Mouse (Mus musculus) naive thymus-derived CD4-positive, alpha-beta T cell, adult 2 months (primary cell): ENCODE measurements around the gene Xrcc2.
A peak's percentile ranks its signal among the peaks of the same experiment; 100 is the strongest.
"Not testable (repeated sequence)": the region's sequence is repeated elsewhere in the genome, so short reads cannot be mapped to it uniquely, and the experiment has no call there.

Source experiments
- DNase-seq: peaks from one replicate; pipeline ENCODE4 v3.0.0-alpha.2; 2011; ENCODE audit warnings: low read depth

The Xrcc2 gene

DNA sequence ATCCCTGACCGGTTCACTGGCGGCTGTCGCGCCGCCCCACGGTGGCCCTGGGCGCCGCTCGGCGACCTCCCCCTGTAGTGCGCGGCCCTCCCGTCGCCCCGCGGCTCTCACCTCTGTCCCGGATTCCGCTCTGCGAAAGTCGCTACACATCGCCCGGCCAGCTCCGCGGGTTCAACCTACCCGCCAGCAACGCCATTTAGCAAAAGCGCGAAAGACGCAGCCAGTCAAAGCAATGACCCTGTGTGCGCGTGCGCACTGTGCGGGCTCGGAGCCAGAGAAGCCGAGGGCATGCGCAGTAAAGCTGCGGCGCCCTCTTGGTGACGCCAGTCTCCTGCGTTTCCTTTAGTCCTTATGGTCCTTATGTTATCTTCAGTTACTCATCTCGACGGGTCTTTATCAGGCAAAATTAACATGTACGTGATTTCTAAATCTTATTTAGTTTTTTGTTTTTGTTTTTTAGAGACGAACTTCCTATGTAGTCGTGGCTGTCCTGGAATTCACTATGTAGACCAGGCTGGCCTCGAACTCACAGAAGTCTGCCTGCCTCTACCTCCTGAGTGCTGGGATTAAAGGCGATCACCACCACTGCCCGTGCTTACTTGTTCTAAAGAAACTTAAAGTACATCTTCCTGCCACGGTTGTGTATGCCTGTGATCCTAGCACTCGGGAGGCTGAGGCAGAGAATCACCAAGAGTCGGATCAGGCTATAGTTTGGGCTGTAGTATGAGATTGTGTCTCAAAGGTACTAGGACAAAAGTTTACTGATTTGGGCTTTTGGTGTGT, at the start of gene Xrcc2:
TSS of gene Xrcc2 (minus strand) at position 259 of the 783 bp plus-strand sequence.
- DNase-seq = peak; percentile 98

- DNase-seq = no peak
Observed at GRCm38 (mm10) chr5:25754236-25754766, 48.7 kb upstream of the Xrcc2 start.

- no peak for DNase-seq
Observed at GRCm38 (mm10) chr5:25753556-25754235, 48.1 kb upstream of the Xrcc2 start.

DNA sequence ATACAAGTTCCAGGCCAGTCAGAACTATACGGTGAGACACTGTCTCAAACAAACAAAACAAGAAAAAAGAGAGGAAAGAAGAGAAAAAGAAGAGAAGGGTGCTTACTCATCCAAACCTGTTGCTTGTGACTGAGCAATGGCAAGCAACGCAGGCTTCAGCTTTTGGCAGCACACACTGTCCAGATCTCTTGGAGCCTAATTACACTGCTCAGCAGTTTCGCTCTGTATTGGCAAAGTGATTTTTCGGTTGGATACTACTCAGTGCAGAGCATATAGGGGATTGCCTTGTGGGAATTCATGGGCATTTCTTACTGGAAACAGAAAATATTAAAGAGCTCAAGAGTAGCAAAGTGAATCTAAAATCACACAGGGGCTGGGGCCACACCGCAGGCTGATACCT, 47.2 kb upstream of the Xrcc2 start:
- DNase-seq = no peak

- no peak for DNase-seq
Observed at GRCm38 (mm10) chr5:25751552-25751951, 45.9 kb upstream of the Xrcc2 start.

DNA sequence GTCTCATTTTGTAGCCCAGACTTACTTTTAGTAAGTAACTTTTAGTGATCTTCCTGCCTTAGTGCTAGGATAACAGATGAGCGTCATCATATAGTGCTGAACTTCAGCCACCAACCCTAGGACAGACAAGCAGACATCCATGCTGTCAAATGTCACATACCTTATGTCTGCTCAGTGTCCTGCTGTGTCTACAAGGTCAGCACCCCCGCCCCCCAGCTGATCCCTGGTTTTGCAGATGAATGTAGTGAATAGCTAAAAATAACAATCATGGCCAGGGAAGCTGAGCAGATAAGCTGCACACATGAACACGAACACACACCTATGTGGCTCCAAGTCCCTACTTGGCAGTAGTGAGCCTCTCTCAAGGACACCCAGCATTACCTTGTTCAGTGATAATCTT, 43.0 kb upstream of the Xrcc2 start:
- no peak for DNase-seq

- DNase-seq = no peak
Observed at GRCm38 (mm10) chr5:25747904-25748303, 42.3 kb upstream of the Xrcc2 start.

DNA sequence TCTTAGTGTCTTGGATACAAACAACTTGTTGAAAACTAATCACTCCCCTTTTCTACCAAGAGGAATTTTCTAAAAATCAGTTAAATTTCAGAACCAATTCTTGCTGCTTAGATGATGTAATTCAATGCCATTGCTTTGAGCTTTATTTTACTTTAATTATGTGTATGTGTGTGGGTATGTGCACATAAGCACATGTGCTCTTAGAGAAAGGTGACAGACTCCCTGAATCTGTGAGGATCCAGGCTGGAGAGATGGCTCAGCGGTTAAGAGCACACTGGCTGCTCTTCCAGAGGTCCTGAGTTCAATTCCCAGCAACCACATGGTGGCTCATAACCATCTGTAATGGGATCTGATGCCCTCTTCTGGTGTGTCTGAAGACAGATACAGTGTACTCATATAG, 33.3 kb upstream of the Xrcc2 start:
- not testable (repeated sequence) for DNase-seq

- DNase-seq = no peak
Observed at GRCm38 (mm10) chr5:25738448-25738847, 32.8 kb upstream of the Xrcc2 start.

- no peak for DNase-seq
Observed at GRCm38 (mm10) chr5:25735861-25736260, 30.2 kb upstream of the Xrcc2 start.

- DNase-seq = peak; percentile 56
Observed at GRCm38 (mm10) chr5:25734318-25734717, 28.7 kb upstream of the Xrcc2 start.

GRCm38 (mm10) chr5:25724134-25724675, 18.6 kb upstream of the Xrcc2 start:
- DNase-seq = no peak

DNA sequence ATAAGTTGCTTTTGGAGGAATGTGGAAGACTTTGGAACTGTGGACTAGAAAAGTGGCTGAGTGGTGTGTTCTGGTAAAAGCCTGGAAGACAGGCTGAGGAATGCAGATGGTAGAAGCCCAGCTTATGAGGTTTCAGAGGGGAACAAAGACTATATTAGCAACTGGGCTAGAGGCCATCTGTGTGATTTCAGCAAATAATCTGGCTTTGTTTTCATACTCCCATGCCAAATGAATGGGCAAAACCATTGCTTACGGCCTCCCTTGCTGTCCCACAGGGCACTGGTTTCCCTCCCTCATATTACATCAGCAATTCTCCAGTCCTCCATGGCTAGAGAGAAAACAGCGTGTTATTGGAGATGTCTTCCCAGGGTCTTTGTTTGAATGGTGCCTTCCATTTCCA, 17.4 kb upstream of the Xrcc2 start:
- no peak for DNase-seq

- DNase-seq = no peak
Observed at GRCm38 (mm10) chr5:25719390-25719789, 13.8 kb upstream of the Xrcc2 start.

- DNase-seq = peak; percentile 15
Observed at GRCm38 (mm10) chr5:25713001-25713706, 7.5 kb upstream of the Xrcc2 start.

- DNase-seq = no peak
Observed at GRCm38 (mm10) chr5:25704702-25705566, 691 bp downstream of the Xrcc2 start.

DNA sequence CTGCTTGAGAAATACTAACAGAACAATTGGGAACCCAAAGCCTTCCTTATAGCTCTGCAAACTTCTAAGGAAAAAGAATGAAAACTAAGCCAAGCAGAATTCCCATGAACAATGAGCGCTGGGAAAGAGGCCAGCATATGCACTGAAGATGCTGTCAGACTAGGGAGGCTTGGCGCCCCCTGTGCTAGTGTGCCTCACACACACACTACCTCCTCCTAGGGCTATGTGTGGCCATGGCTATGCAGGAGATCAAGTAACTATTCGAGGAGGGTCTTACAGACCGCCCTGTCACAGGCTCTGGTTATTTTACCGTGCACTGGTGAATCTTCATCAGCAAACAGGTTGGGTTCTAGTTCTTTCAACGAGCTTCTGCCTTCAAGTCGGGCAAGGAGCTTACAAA, 7.7 kb downstream of the Xrcc2 start:
- DNase-seq = no peak

DNA sequence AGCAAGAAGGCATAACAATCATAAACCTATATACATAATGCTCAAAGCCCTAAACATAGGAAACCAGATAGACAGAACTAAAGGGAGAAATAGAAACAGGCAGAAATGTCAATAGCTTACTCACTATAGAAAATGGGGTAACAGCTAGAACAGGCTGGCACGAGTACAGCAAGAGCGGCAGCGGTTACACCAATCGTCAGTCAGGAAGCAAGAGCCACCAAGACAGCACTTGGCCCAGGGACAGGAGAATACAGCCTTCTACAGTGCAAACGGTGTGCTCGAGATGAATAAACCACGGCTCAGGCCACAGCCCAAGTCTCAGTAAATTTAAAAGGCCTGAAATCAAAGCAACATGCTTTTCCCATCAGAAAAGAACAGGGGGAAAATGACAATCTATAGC, 9.4 kb downstream of the Xrcc2 start:
- no peak for DNase-seq

DNA sequence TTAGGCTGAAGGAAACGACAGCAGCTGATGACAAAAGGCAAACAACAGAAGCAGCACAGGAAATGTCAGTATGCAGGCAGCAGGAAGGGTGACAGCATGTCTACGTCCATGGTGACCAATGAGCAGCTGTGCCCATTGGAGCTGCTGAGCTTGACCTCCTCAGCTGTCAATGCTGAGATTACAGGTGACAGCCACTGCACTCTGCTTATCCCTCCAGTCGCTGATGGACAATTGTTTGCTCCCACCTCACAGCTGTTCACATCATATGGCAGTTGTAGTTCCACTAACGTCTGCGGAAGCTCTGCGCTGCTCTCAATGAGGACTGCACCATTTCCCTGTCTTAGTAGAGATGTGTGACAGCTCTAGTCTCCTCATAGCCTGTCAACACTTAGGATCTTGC, 9.8 kb downstream of the Xrcc2 start:
- DNase-seq = no peak

GRCm38 (mm10) chr5:25671696-25672520, 33.7 kb downstream of the Xrcc2 start:
- no peak for DNase-seq

GRCm38 (mm10) chr5:25671051-25671450, 34.6 kb downstream of the Xrcc2 start:
- DNase-seq = no peak
